Mouse (Mus musculus) hindbrain, embryonic 15.5 days (tissue): ENCODE data around the gene Acap2. TPM values are rescaled to one million over a fixed set of nuclear protein-coding genes. Genes with fewer than 3 reads are reported as not detected.

Experiments used
- ATAC-seq: fragments of 200-750 bp; cut with Nextera tagmentation; 2 replicates; pipeline ENCODE4 v1.8.0; 2017; ENCODE audit warnings: low read depth, moderate number of reproducible peaks, moderate TSS enrichment; ENCODE audit not compliant: low FRiP score
- H3K27ac ChIP-seq: fragments of 300-500 bp; sonication (generic); replicated peaks from 2 replicates; pipeline ENCODE4 v1.5.1; 2015; ENCODE audit warnings: mild to moderate bottlenecking, inconsistent platforms
- H3K27me3 ChIP-seq: fragments of 300-500 bp; sonication (generic); 2 replicates; pipeline ENCODE4 v1.6.1; 2015; ENCODE audit warnings: control low read depth, inconsistent platforms
- H3K36me3 ChIP-seq: fragments of 300-500 bp; sonication (generic); 2 replicates; pipeline ENCODE4 v1.6.1; 2015; ENCODE audit warnings: control low read depth, inconsistent platforms
- H3K4me1 ChIP-seq: fragments of 300-500 bp; sonication (generic); replicated peaks from 2 replicates; pipeline ENCODE4 v1.6.1; 2015; ENCODE audit warnings: control low read depth, inconsistent platforms
- H3K4me2 ChIP-seq: fragments of 300-500 bp; sonication (generic); 2 replicates; pipeline ENCODE4 v1.6.1; 2015; ENCODE audit warnings: moderate library complexity, mild to moderate bottlenecking, inconsistent platforms
- H3K4me3 ChIP-seq: fragments of 300-500 bp; sonication (generic); 2 replicates; pipeline ENCODE4 v1.5.1; 2015; ENCODE audit warnings: mild to moderate bottlenecking, inconsistent platforms
- H3K9ac ChIP-seq: fragments of 300-500 bp; sonication (generic); 2 replicates; pipeline ENCODE4 v1.6.1; 2015; ENCODE audit warnings: inconsistent platforms
- H3K9me3 ChIP-seq: fragments of 300-500 bp; sonication (generic); 2 replicates; pipeline ENCODE4 v1.6.1; 2016; ENCODE audit warnings: control low read depth, inconsistent platforms
- WGBS: fragments of 180-500 bp; shearing (Covaris S2); methylation state at CpG from one replicate; pipeline ENCODE4 v1.1.7; 2015; 5-methylcytosine and 5-hydroxymethylcytosine counted together
- polyA plus RNA-seq: library from polyadenylated mRNA; unstranded; fragments of >200 nt; fragmentation: Nextera tagmentation; extraction: Ambion mirVana; gene quantifications from 2 replicates; pipeline ENCODE4 v1.2.1, GENCODE M21; 2015

Acap2 gene
- polyA plus RNA-seq, 1 experiment from 2014 or later, result 11.5 TPM

GRCm38 (mm10) chr16:31124991-31125390 is 76.1 kb downstream of the Acap2 start:
- 63% methylated on average over 5 of the region's 5 CpGs for WGBS
- no peak overlapping the region for H3K9ac ChIP-seq
- H3K36me3 ChIP-seq, result no peaks in the 10 kb centered on the region; the same call in 1 of the 2 replicates
- no peak overlapping the region for H3K4me2 ChIP-seq
- no peaks in the 10 kb centered on the region for H3K4me1 ChIP-seq
- no peak overlapping the region for H3K27ac ChIP-seq
- no peak overlapping the region for H3K4me3 ChIP-seq
- ATAC-seq, result no peak
- H3K27me3 ChIP-seq, result no peaks in the 10 kb centered on the region
- no peaks in the 10 kb centered on the region for H3K9me3 ChIP-seq

- 95% methylated on average over 6 of the region's 6 CpGs for WGBS
- H3K4me2 ChIP-seq, result no peak overlapping the region
- H3K27me3 ChIP-seq, result no peaks in the 10 kb centered on the region
- H3K9ac ChIP-seq, result no peak overlapping the region
- no peaks in the 10 kb centered on the region for H3K9me3 ChIP-seq
- H3K36me3 ChIP-seq, result 0 out of 2 replicates have a peak, but pooled peaks cover 12% of the 10 kb centered on the region
- H3K4me1 ChIP-seq, result no peaks in the 10 kb centered on the region
- ATAC-seq, result no peak
- no peak overlapping the region for H3K27ac ChIP-seq
- no peak overlapping the region for H3K4me3 ChIP-seq
Measured at GRCm38 (mm10) chr16:31121612-31122011, 79.4 kb downstream of the Acap2 start.

GRCm38 (mm10) chr16:31113596-31113995 is 87.4 kb downstream of the Acap2 start:
- Histone ChIP-seq H3K27me3 (no peaks in the 10 kb centered on the region), H3K9me3 (no peaks in the 10 kb centered on the region), H3K27ac (no peak overlapping the region), H3K9ac (no peak overlapping the region), H3K4me2 (no peak overlapping the region), H3K4me1 (no peaks in the 10 kb centered on the region), H3K36me3 (peaks cover 43% of the 10 kb centered on the region), H3K4me3 (no peak overlapping the region)
- no peak for ATAC-seq

GRCm38 (mm10) chr16:31101352-31101751 is 99.7 kb downstream of the Acap2 start:
- 82% methylated on average over 2 of the region's 2 CpGs for WGBS
- Histone ChIP-seq H3K4me3 (no peak overlapping the region), H3K4me2 (no peak overlapping the region), H3K36me3 (peaks cover 38% of the 10 kb centered on the region), H3K9ac (no peak overlapping the region), H3K9me3 (no peaks in the 10 kb centered on the region), H3K27me3 (no peaks in the 10 kb centered on the region), H3K27ac (no peak overlapping the region), H3K4me1 (no peaks in the 10 kb centered on the region)
- ATAC-seq, result no peak

GRCm38 (mm10) chr16:31099906-31100305 is 101.1 kb downstream of the Acap2 start:
- WGBS, result 77% methylated on average over 1 of the region's 1 CpGs
- no peak overlapping the region for H3K27ac ChIP-seq
- H3K9me3 ChIP-seq, result no peaks in the 10 kb centered on the region
- no peak overlapping the region for H3K4me3 ChIP-seq
- no peak overlapping the region for H3K4me2 ChIP-seq
- ATAC-seq, result no peak
- H3K4me1 ChIP-seq, result no peaks in the 10 kb centered on the region
- no peaks in the 10 kb centered on the region for H3K27me3 ChIP-seq
- H3K9ac ChIP-seq, result no peak overlapping the region
- peaks cover 35% of the 10 kb centered on the region for H3K36me3 ChIP-seq

- no peak for ATAC-seq
- WGBS, result 51% methylated on average over 6 of the region's 6 CpGs
- no peaks in the 10 kb centered on the region for H3K27me3 ChIP-seq
Measured at GRCm38 (mm10) chr16:31094036-31094435, 107.0 kb downstream of the Acap2 start.

GRCm38 (mm10) chr16:31093186-31093585 is 107.9 kb downstream of the Acap2 start:
- no peaks in the 10 kb centered on the region for H3K27me3 ChIP-seq
- H3K27ac ChIP-seq, result no peak overlapping the region
- H3K4me2 ChIP-seq, result no peak overlapping the region
- ATAC-seq, result no peak
- WGBS, result 24% methylated on average over 9 of the region's 9 CpGs
- no peaks in the 10 kb centered on the region for H3K4me1 ChIP-seq
- H3K4me3 ChIP-seq, result no peak overlapping the region
- no peak overlapping the region for H3K9ac ChIP-seq
- H3K9me3 ChIP-seq, result no peaks in the 10 kb centered on the region
- H3K36me3 ChIP-seq, result peaks cover 3% of the 10 kb centered on the region; the same call in 1 of the 2 replicates

More at GRCm38 (mm10) chr16:31094036-31094435, 107.0 kb downstream of the Acap2 start:
- no peak overlapping the region for H3K4me2 ChIP-seq
- no peaks in the 10 kb centered on the region for H3K9me3 ChIP-seq
- no peak overlapping the region for H3K4me3 ChIP-seq
- H3K36me3 ChIP-seq, result peaks cover 5% of the 10 kb centered on the region
- H3K4me1 ChIP-seq, result no peaks in the 10 kb centered on the region
- H3K27ac ChIP-seq, result no peak overlapping the region
- H3K9ac ChIP-seq, result no peak overlapping the region

GRCm38 (mm10) chr16:31081891-31082290 is 119.2 kb downstream of the Acap2 start:
- H3K36me3 ChIP-seq, result no peaks in the 10 kb centered on the region
- peak overlapping the region; percentile 88 for H3K4me2 ChIP-seq
- ATAC-seq, result no peak
- peaks cover 21% of the 10 kb centered on the region for H3K4me1 ChIP-seq
- H3K4me3 ChIP-seq, result 0 out of 2 replicates have a peak overlapping the region, but pooled peaks have one; percentile 73
- H3K27me3 ChIP-seq, result no peaks in the 10 kb centered on the region
- 73% methylated on average over 6 of the region's 6 CpGs for WGBS
- no peak overlapping the region for H3K9ac ChIP-seq
- H3K27ac ChIP-seq, result no peak overlapping the region
- no peaks in the 10 kb centered on the region for H3K9me3 ChIP-seq

GRCm38 (mm10) chr16:31081125-31081664 is 119.8 kb downstream of the Acap2 start, which contains the start of gene Xxylt1:
Xxylt1 (minus strand) TSS chr16:31081432.
- WGBS, result under 1% methylated on average over 54 of the region's 54 CpGs
- ATAC-seq, result peak; percentile 99

GRCm38 (mm10) chr16:31080573-31081051 is 120.4 kb downstream of the Acap2 start:
- H3K27me3 ChIP-seq, result no peaks in the 10 kb centered on the region
- H3K27ac ChIP-seq, result peak overlapping the region; percentile 89
- peak overlapping the region; percentile 73 for H3K4me3 ChIP-seq
- no peaks in the 10 kb centered on the region for H3K9me3 ChIP-seq
- H3K4me1 ChIP-seq, result peaks cover 21% of the 10 kb centered on the region
- peak overlapping the region; percentile 88 for H3K4me2 ChIP-seq
- WGBS, result 0% methylated on average over 36 of the region's 36 CpGs
- H3K9ac ChIP-seq, result peak overlapping the region; percentile 75
- H3K36me3 ChIP-seq, result no peaks in the 10 kb centered on the region
- peak; percentile 50 for ATAC-seq

More at GRCm38 (mm10) chr16:31081125-31081664, 119.8 kb downstream of the Acap2 start, which contains the start of gene Xxylt1:
- Histone ChIP-seq H3K9ac (peak within 1 kb of the TSS; percentile 75), H3K9me3 (no peaks in the 10 kb centered on the region), H3K4me2 (peak within 1 kb of the TSS; percentile 88), H3K4me1 (peaks cover 21% of the 10 kb centered on the region), H3K27ac (peak within 1 kb of the TSS; percentile 89), H3K4me3 (peak within 1 kb of the TSS; percentile 73), H3K27me3 (no peaks in the 10 kb centered on the region), H3K36me3 (no peaks in the 10 kb centered on the region)

- Histone ChIP-seq H3K4me3 (no peak overlapping the region), H3K27me3 (no peaks in the 10 kb centered on the region), H3K27ac (no peak overlapping the region), H3K9me3 (no peaks in the 10 kb centered on the region), H3K9ac (no peak overlapping the region), H3K4me2 (no peak overlapping the region), H3K4me1 (peaks cover 21% of the 10 kb centered on the region), H3K36me3 (no peaks in the 10 kb centered on the region)
- no peak for ATAC-seq
- WGBS, result 94% methylated on average over 5 of the region's 5 CpGs
Measured at GRCm38 (mm10) chr16:31077396-31077795, 123.6 kb downstream of the Acap2 start.

GRCm38 (mm10) chr16:31076436-31076835 is 124.6 kb downstream of the Acap2 start:
- no peak overlapping the region for H3K4me3 ChIP-seq
- no peak overlapping the region for H3K4me2 ChIP-seq
- 91% methylated on average over 8 of the region's 8 CpGs for WGBS
- no peaks in the 10 kb centered on the region for H3K36me3 ChIP-seq
- no peak overlapping the region for H3K9ac ChIP-seq
- H3K27ac ChIP-seq, result no peak overlapping the region
- H3K4me1 ChIP-seq, result peaks cover 17% of the 10 kb centered on the region
- no peak for ATAC-seq
- no peaks in the 10 kb centered on the region for H3K9me3 ChIP-seq
- no peaks in the 10 kb centered on the region for H3K27me3 ChIP-seq
